Mouse (Mus musculus) liver, adult 2 months (tissue): ENCODE measurements around the gene Ptpn14. TPM values are rescaled to one million over a fixed set of nuclear protein-coding genes. Genes with fewer than 3 reads are reported as not detected.

ENCODE experiments used
- DNase-seq: peaks from one replicate; pipeline ENCODE4 v3.0.0-alpha.2; 2011; ENCODE audit warnings: low read depth, low spot score; ENCODE audit errors: extremely low read depth
- H3K27ac ChIP-seq: fragments of 200-500 bp; replicated peaks from 2 replicates; pipeline ENCODE4 v1.5.1; 2012; ENCODE audit warnings: low read depth, mild to moderate bottlenecking, control low read depth, inconsistent platforms, low read length; ENCODE audit not compliant: insufficient read depth
- H3K27me3 ChIP-seq: fragments of 200-500 bp; 2 replicates; pipeline ENCODE4 v1.6.1; 2012; ENCODE audit warnings: mild to moderate bottlenecking, moderate library complexity, low read length, inconsistent platforms; ENCODE audit not compliant: control insufficient read depth, insufficient read depth
- H3K36me3 ChIP-seq: fragments of 200-500 bp; 2 replicates; pipeline ENCODE4 v1.6.1; 2012; ENCODE audit warnings: low read length, inconsistent platforms; ENCODE audit not compliant: control insufficient read depth, insufficient read depth
- H3K4me1 ChIP-seq: fragments of 200-500 bp; 2 replicates; pipeline ENCODE4 v1.6.1; 2011; ENCODE audit warnings: low read length; ENCODE audit not compliant: control insufficient read depth, insufficient read depth
- H3K4me3 ChIP-seq: fragments of 200-500 bp; 2 replicates; pipeline ENCODE4 v1.5.1; 2011; ENCODE audit warnings: low read depth, mild to moderate bottlenecking, control low read depth, low read length, moderate library complexity; ENCODE audit not compliant: insufficient read depth
- H3K79me2 ChIP-seq: fragments of 200-500 bp; 2 replicates; pipeline ENCODE4 v1.6.1; 2012; ENCODE audit warnings: inconsistent platforms, mild to moderate bottlenecking, low read length, moderate library complexity; ENCODE audit not compliant: control insufficient read depth, insufficient read depth
- H3K9ac ChIP-seq: fragments of 200-500 bp; 2 replicates; pipeline ENCODE4 v1.6.1; 2012; ENCODE audit warnings: low read depth, mild to moderate bottlenecking, control low read depth, inconsistent platforms, low read length
- CTCF ChIP-seq: fragments of 200-500 bp; IDR thresholded peaks from 2 replicates; pipeline ENCODE4 v1.5.1; 2011; ENCODE audit warnings: low read depth, low read length, control low read depth
- POLR2A ChIP-seq: fragments of 200-500 bp; IDR thresholded peaks from 2 replicates; pipeline ENCODE4 v1.6.1; 2011; ENCODE audit warnings: low read length, control low read depth; ENCODE audit not compliant: insufficient read depth; ENCODE audit errors: extremely low read depth
- WGBS: fragments of 180-500 bp; shearing (Covaris S2); methylation state at CpG from one replicate; pipeline ENCODE4 v1.1.7; 2018; 5-methylcytosine and 5-hydroxymethylcytosine counted together
- polyA plus RNA-seq: library from polyadenylated mRNA; depleted of rRNA; stranded (reverse); fragments of >200 nt; gene quantifications from 2 replicates; pipeline ENCODE4 v1.2.3, GENCODE M21; 2012
- total RNA-seq: library from RNA; depleted of rRNA; stranded (reverse); fragments of >200 nt; gene quantifications from 2 replicates; pipeline ENCODE4 v1.2.3, GENCODE M21; 2014

Gene Ptpn14
- total and polyA plus RNA-seq, 2 experiments, result 0.55 to 0.74 TPM

- TF ChIP-seq POLR2A (no peak), CTCF (no peak)
- 89% methylated on average over 5 of the region's 5 CpGs for WGBS
These were observed 14.0 kb downstream of the Ptpn14 start for GRCm38 (mm10) chr1:189742041-189742440.

GRCm38 (mm10) chr1:189743136-189743535 is 15.1 kb downstream of the Ptpn14 start:
- H3K79me2 ChIP-seq, result no peaks in the 10 kb centered on the region
- H3K9ac ChIP-seq, result no peak overlapping the region
- no peaks in the 10 kb centered on the region for H3K4me1 ChIP-seq
- no peaks in the 10 kb centered on the region for H3K36me3 ChIP-seq
- no peak overlapping the region for H3K4me3 ChIP-seq
- no peaks in the 10 kb centered on the region; the same call in 1 of the 2 replicates for H3K27me3 ChIP-seq
- no peak overlapping the region for H3K27ac ChIP-seq
- TF ChIP-seq POLR2A (no peak), CTCF (no peak)
- DNase-seq, result no peak
- 90% methylated on average over 5 of the region's 5 CpGs for WGBS

More at GRCm38 (mm10) chr1:189742041-189742440, 14.0 kb downstream of the Ptpn14 start:
- Histone ChIP-seq H3K4me3 (no peak overlapping the region), H3K9ac (no peak overlapping the region), H3K4me1 (no peaks in the 10 kb centered on the region), H3K27ac (no peak overlapping the region), H3K36me3 (no peaks in the 10 kb centered on the region), H3K27me3 (no peaks in the 10 kb centered on the region; the same call in 1 of the 2 replicates), H3K79me2 (no peaks in the 10 kb centered on the region)
- no peak for DNase-seq

- DNase-seq, result peak; percentile 6
- H3K4me3 ChIP-seq, result no peak overlapping the region
- no peaks in the 10 kb centered on the region; the same call in 1 of the 2 replicates for H3K27me3 ChIP-seq
- no peaks in the 10 kb centered on the region for H3K36me3 ChIP-seq
- no peak overlapping the region for H3K9ac ChIP-seq
- no peaks in the 10 kb centered on the region for H3K4me1 ChIP-seq
- no peak overlapping the region for H3K27ac ChIP-seq
- no peak for TF ChIP-seq CTCF
- TF ChIP-seq POLR2A, result no peak
- WGBS, result 73% methylated on average over 4 of the region's 4 CpGs
- H3K79me2 ChIP-seq, result no peaks in the 10 kb centered on the region
These were observed 17.0 kb downstream of the Ptpn14 start for GRCm38 (mm10) chr1:189744914-189745710.

- Histone ChIP-seq H3K27ac (no peak overlapping the region), H3K36me3 (no peaks in the 10 kb centered on the region), H3K27me3 (no peaks in the 10 kb centered on the region), H3K79me2 (no peaks in the 10 kb centered on the region), H3K4me3 (no peak overlapping the region), H3K9ac (no peak overlapping the region), H3K4me1 (no peaks in the 10 kb centered on the region)
- DNase-seq, result no peak
- 88% methylated on average over 4 of the region's 4 CpGs for WGBS
- TF ChIP-seq CTCF (no peak), POLR2A (no peak)
These were observed 18.5 kb downstream of the Ptpn14 start for GRCm38 (mm10) chr1:189746520-189746919.

GRCm38 (mm10) chr1:189749789-189750188 is 21.7 kb downstream of the Ptpn14 start:
- H3K27ac ChIP-seq, result no peak overlapping the region
- DNase-seq, result no peak
- no peak overlapping the region for H3K9ac ChIP-seq
- H3K4me3 ChIP-seq, result no peak overlapping the region
- no peaks in the 10 kb centered on the region for H3K27me3 ChIP-seq
- H3K36me3 ChIP-seq, result no peaks in the 10 kb centered on the region
- WGBS, result 83% methylated on average over 4 of the region's 4 CpGs
- no peaks in the 10 kb centered on the region for H3K79me2 ChIP-seq
- H3K4me1 ChIP-seq, result no peaks in the 10 kb centered on the region
- TF ChIP-seq POLR2A (no peak), CTCF (no peak)

- TF ChIP-seq POLR2A (no peak), CTCF (no peak)
- Histone ChIP-seq H3K4me1 (no peaks in the 10 kb centered on the region), H3K27ac (no peak overlapping the region), H3K9ac (no peak overlapping the region), H3K27me3 (no peaks in the 10 kb centered on the region), H3K4me3 (no peak overlapping the region), H3K79me2 (no peaks in the 10 kb centered on the region), H3K36me3 (no peaks in the 10 kb centered on the region)
- DNase-seq, result no peak
- WGBS, result 91% methylated on average over 5 of the region's 5 CpGs
These were observed 22.2 kb downstream of the Ptpn14 start for GRCm38 (mm10) chr1:189750233-189750632.
